8 mouse cellular contexts compared by ENCODE assay signal in genomic region chr5:132540841-132541311, GRCm38 (mm10). TPM values are rescaled to one million over a fixed set of nuclear protein-coding genes. Genes with fewer than 3 reads are reported as not detected.
A peak's percentile ranks its signal among the peaks of the same experiment; 100 is the strongest.
DNase-seq lines count a peak whose midpoint lies in the region; ATAC-seq and TF ChIP-seq lines count a peak whose summit lies in the region.

No protein-coding gene starts in this region.

- H3K9ac ChIP-seq in midbrain, postnatal 0 days (replicated peaks; ENCODE audit: low read length, poor library complexity, severe bottlenecking), result peak overlapping the region; percentile 82

- H3K4me3 ChIP-seq in left cerebral cortex, adult 2 months, result peak overlapping the region; percentile 91
- H3K4me3 ChIP-seq in cortical plate, adult 2 months (ENCODE audit: insufficient read depth, low read length), result peak overlapping the region; percentile 87
- H3K4me3 ChIP-seq in midbrain, postnatal 0 days (ENCODE audit: low read depth, low read length), result peak overlapping the region; percentile 85

- no peaks in the 10 kb centered on the region for H3K4me1 ChIP-seq in cortical plate, adult 2 months (ENCODE audit: control insufficient read depth, insufficient read depth, low read length)
- H3K4me1 ChIP-seq in midbrain, postnatal 0 days (ENCODE audit: insufficient read depth, low read length), result peaks cover 5% of the 10 kb centered on the region; the same call in 1 of the 2 replicates

- no peaks in the 10 kb centered on the region for H3K9me3 ChIP-seq in midbrain, postnatal 0 days (ENCODE audit: low read length)

- H3K27ac ChIP-seq in left cerebral cortex, adult 2 months, result peak overlapping the region; percentile 88
- H3K27ac ChIP-seq in cortical plate, adult 2 months (ENCODE audit: insufficient read depth, low read length), result peak overlapping the region; percentile 7; the same call in 1 of the 2 replicates
- H3K27ac ChIP-seq in midbrain, postnatal 0 days (ENCODE audit: low read depth, low read length), result peak overlapping the region; percentile 59

- peak; percentile 13 to 36 for DNase-seq in left cerebral cortex, adult 2 months (ENCODE audit: extremely low spot score in 1 of 2, low spot score in 2 of 2)
- DNase-seq in left cerebral cortex, adult 11 months (ENCODE audit: low spot score), result no peak
- peak; percentile 15 to 27 for DNase-seq in frontal cortex, postnatal 10 days (ENCODE audit: low spot score in 2 of 2)
- peak; percentile 21 to 36 for DNase-seq in layer of hippocampus, postnatal 14 days (ENCODE audit: low spot score in 2 of 2)
- peak; percentile 45 for DNase-seq in midbrain, postnatal 0 days (ENCODE audit: low spot score)
- no peak for DNase-seq in spleen, postnatal 14 days (ENCODE audit: low spot score in 2 of 2)
- no peak for DNase-seq in spleen, postnatal 4 days (ENCODE audit: low spot score in 2 of 2)

- H3K36me3 ChIP-seq in midbrain, postnatal 0 days (ENCODE audit: insufficient read depth, low read length), result no peaks in the 10 kb centered on the region

- intact Hi-C loops in left cerebral cortex, adult 2 months (cut with DNase I), result loop anchor here (2.0 to 10.0 kb wide), 7 partner anchors 139 to 1254 kb away; no protein-coding TSS in a partner anchor

- 3% methylated on average over 7 of the region's 7 CpGs for WGBS in midbrain, postnatal 0 days

- TF ChIP-seq CTCF in left cerebral cortex, adult 2 months (IDR thresholded peaks at IDR 0.05), result no peak
- no peak for TF ChIP-seq CTCF in cortical plate, adult 2 months (IDR thresholded peaks at IDR 0.05; ENCODE audit: extremely low read depth, insufficient read depth, low read length)
- TF ChIP-seq CTCF in midbrain, postnatal 0 days (IDR thresholded peaks at IDR 0.05), result no peak; the same call in 1 of the 2 replicates

- no peaks in the 10 kb centered on the region for H3K27me3 ChIP-seq in midbrain, postnatal 0 days (ENCODE audit: insufficient read depth, low read length)

- TF ChIP-seq POLR2A in cortical plate, adult 2 months (IDR thresholded peaks at IDR 0.05; ENCODE audit: extremely low read depth, insufficient read depth, low read length), result no peak

- peak overlapping the region; percentile 86 for H3K4me2 ChIP-seq in midbrain, postnatal 0 days (ENCODE audit: low read depth, low read length, poor library complexity, severe bottlenecking)

- ATAC-seq in midbrain, postnatal 0 days (ENCODE audit: low FRiP score), result no peak

RNA-seq across cellular contexts. Expression of gene Auts2, which starts 2.3 kb away (rescaled TPM):
- total RNA-seq in left cerebral cortex, adult 2 months (2021), result 100 to 1,000 TPM; 117 to 146 TPM
- 28.8 and 29.7 TPM in 2 replicates for polyA plus RNA-seq in cortical plate, adult 2 months (2012; rRNA removed)
- total RNA-seq in layer of hippocampus, postnatal 14 days (2021), result 100 to 1,000 TPM; 134 to 151 TPM
- 57.5 and 58.7 TPM in 2 replicates for total RNA-seq in midbrain, postnatal 0 days (2014; rRNA removed)
- 28.6 and 35.2 TPM in 2 replicates for polyA plus RNA-seq in midbrain, postnatal 0 days (2015; fragmentation: Nextera tagmentation; extraction: Ambion mirVana)

Comparison
In these comparisons a context has a peak if more than half of its experiments do, and no peak if none do; other contexts are left out.
1. DNase-seq: peak in left cerebral cortex, adult 2 months (2 of 2), frontal cortex, postnatal 10 days (2 of 2), layer of hippocampus, postnatal 14 days (2 of 2) and midbrain, postnatal 0 days (single experiment); none in left cerebral cortex, adult 11 months (single experiment), spleen, postnatal 14 days (0 of 2) and spleen, postnatal 4 days (0 of 2).
2. H3K27ac ChIP-seq: peak in every context shown above with its lines; median percentile 88 in left cerebral cortex, adult 2 months; 59 in midbrain, postnatal 0 days; 7 in cortical plate, adult 2 months.
3. Peak in every context shown above with its lines, with median percentiles within 50 percentile points of each other: H3K4me3 ChIP-seq.